Mouse (Mus musculus): ENCODE measurements around the gene Pald1.

DNA sequence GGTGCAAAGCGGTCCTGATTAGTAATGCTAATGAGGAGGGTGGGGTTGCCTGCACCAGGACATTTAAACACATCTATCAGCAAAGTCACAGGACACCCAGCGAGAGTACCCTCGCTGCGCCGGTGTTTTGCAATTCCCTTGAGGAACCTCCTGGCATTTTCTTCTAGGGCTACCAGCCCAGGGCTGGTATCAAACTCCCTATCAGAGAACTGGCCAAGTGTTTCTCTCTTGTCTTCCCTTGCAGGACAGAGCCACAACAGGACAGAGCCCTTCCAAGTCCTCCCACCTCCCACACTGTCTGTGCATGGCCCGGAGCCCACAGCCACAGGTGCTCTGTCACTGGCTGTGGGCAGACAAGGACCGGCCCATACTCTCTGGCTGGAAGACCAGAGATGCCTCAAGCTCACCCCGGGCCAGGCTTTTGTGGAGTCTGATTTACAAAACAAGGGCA lies 1.0 kb downstream of the Pald1 start:
- TF ChIP-seq POLR2A (IDR thresholded peaks at IDR 0.05; ENCODE audit: control insufficient read depth, low read depth, low read length) (no peak), CTCF (IDR thresholded peaks at IDR 0.05; ENCODE audit: control insufficient read depth, insufficient read depth, insufficient replicate concordance, low read depth, low read length) (no peak)
